Mouse (Mus musculus): ENCODE data around the gene Gpr179.

The Gpr179 gene

GRCm38 (mm10) chr11:97352027-97352684 is at the start of gene Gpr179:
TSS of gene Gpr179 (minus strand) at chr11:97352077.
- DNase-seq, result peak; percentile 68

DNA sequence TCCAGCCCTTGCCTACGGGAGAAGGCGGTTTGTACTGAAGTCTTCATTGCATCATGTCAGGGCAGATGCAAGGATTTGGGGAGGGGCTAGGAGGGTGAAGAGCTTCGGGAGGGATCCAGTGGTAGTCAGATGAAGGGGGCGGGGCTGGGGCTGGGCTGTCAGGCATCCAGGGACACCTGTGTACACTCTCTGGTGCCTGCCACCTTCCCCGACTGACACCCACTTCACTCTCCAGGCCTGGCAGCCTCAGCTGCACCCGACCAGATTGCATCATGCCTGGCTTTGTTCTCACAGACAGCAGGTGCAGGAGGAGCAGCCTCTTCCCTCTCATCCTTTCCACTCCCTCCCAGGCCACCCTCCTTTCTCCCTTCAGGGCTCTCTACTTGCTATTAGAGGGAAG is 49.2 kb upstream of the Gpr179 start:
- peak; percentile 75 for DNase-seq

- DNase-seq, result peak; percentile 92
Observed at GRCm38 (mm10) chr11:97399958-97400710, 48.3 kb upstream of the Gpr179 start.

DNA sequence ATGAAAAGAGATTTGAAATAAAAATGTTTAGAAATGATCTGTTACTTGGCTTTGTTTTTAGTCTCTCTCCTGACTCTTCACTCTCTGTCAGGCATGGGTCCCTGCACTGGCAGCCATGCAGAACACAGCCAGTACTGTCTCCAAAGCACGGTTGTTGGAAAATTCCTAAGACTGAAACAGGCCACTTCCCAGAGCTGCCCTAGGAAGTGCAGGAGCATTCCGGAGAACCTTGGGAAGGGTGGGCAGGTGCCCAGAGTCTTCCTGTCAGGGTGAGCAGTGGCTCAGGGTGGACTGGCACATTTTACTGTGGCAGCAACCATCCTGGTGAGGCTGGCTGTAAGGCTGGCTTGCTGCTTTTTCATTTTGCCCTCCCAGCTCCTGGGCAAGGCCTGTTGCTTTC is 46.6 kb upstream of the Gpr179 start:
- no peak for DNase-seq

DNA sequence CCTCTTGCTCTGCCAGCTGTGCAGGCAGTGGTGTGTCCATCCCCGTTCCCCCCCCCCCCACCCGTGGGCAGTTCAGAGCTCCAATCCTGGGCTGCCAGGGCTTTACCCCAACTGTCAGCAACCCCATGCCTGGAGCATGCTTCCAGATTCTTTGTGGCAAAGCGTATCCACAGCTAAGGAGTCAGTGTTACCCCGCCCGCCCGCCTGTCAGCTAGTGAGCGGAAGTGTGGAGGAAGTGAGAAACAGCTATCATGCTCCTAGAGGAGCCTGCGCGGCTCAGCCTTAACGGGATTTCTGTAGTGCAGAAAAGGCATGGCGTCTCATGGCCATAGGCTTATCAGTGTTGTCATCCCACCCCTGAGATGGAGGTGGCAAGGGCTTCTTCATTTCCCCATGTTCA is 42.3 kb upstream of the Gpr179 start:
- no peak for DNase-seq

- no peak for DNase-seq
Observed at GRCm38 (mm10) chr11:97393658-97394057, 41.8 kb upstream of the Gpr179 start.

DNA sequence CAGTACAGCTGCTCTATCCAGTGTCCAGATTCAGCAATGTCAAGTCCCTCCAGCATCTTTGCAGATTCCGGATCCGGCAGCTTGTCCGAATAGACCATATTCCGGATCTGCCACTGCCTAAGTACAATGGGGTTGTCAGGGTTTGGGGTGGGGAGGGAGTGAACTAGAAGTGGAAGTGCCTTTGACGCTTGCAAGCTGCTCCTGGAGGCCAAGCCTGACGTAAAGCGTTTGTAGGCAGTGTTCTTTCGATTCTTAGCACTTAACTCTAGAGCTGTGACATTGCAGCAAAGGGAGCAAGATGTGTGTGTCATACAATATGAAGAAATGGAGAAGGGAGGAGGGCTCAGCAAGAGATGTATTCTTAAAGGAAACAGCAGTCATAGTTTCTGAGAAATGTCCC is 37.2 kb upstream of the Gpr179 start:
- DNase-seq, result no peak

- DNase-seq, result no peak
Observed at GRCm38 (mm10) chr11:97387811-97388210, 35.9 kb upstream of the Gpr179 start.

- DNase-seq, result no peak
Observed at GRCm38 (mm10) chr11:97383764-97384163, 31.9 kb upstream of the Gpr179 start.

GRCm38 (mm10) chr11:97383017-97383416 is 31.1 kb upstream of the Gpr179 start:
- no peak for DNase-seq

DNA sequence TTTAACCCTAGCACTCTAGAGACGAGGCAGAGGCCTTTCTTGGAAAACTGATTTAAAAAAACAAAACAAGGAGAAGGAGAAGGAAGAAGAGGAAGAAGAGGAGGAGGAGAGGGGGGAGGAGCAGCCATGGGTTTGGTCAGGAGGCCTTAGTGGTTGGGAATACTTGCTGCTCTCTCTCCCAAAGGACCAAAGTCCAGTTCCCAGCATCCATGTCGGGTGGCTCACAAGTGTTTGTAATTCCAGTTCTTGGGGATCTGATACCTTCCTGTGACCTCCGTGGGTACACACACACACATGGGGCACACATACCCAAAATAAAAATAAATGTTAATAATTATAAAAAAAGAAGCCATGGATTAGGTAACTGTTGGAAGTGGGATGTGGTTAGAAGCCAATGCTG is 28.2 kb upstream of the Gpr179 start:
- no peak for DNase-seq

- no peak for DNase-seq
Observed at GRCm38 (mm10) chr11:97373402-97373801, 21.5 kb upstream of the Gpr179 start.

- DNase-seq, result no peak
Observed at GRCm38 (mm10) chr11:97372159-97372864, 20.4 kb upstream of the Gpr179 start.

DNA sequence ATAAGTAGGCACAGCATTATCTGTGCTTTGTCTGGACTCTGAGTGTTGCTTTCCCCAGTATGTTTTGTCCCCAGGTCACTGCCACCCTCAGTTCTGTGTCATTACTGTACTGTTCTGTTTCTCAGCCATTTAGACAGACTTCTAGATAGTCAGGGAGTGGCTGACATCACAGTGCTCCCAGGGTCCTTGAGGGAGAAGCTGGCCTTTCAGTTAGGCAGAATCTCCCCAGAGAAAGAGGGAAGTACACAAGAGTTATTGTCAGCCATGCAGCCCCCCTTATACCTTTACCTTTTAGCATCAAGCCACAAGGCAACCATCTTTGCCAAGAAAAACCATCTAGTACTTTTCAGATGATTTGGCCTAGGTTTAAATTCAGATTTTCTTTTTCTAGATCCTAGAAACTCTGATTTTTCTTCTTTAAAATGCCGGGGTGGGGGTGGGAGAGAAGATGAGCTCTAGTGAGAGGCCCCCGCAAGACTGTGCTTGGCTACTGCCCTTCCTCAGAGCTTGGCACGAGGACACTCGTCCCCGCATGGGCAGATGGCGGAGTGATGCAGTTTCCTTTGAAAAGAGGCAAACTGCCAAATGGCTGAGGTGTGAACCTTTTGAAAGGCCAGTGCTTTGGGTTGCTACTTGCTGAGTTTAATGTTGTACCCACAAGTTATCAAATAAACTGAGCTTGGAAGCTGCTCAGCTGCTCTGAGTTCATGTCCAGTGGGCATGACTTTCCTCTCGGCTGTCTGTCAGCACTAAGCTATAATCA is 18.6 kb upstream of the Gpr179 start:
- DNase-seq, result no peak

DNA sequence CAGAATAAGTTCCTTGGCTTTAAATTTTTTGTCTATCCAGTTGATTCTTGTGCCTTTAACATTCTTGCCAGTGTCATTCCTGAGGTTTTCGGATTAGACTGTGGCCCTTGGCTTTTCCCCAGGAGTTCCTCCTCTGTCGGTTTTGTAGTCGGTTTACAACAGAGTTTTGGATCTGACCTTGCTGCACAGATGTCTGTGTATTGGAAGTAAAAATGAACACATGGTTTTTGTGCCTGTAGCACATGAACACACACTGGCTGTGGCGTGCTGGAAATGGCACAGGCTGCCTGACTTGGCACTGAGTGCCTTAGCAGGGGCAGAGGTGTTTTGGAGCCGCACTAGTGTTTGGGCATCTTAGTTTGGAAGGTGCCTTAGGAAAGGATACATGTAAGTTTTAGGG is 16.6 kb upstream of the Gpr179 start:
- DNase-seq, result no peak

DNA sequence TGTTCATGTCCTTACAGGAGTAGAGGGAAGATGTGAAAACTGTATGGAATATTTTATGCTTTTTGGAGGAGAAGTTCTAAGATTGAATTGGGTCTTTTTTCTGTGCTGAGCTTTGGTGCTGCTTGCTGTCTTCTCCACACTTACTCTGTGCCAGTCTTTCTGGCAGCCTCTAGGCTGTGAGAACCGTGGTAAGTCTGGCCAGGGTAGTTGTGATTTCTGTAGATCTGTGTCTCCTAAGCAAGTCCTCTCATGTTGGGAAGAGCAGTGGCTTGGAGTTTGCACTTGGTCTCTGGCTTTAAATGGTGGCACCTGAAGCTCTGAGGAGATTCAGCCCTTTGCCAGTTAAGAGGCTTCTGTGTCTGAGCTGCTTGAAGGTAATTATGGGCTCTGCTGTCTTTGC is 13.7 kb upstream of the Gpr179 start:
- DNase-seq, result no peak

DNA sequence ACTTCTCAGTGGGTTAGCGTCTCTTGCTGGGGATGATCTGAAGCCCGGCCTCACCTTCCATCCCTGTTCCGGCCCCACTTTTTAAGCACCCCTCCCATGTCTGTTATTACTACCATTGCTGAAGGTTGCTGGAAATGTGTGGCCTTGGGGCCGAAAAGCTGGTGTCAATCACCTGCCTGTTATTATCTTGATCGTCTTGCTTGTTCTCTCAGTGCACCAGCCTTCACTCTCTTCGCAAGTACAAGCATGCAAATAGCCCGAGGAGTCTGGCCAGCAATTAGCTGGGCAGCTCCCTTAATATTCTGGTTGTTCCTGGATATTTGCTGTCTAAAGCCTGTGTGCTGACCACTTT is 11.7 kb upstream of the Gpr179 start:
- DNase-seq, result no peak

GRCm38 (mm10) chr11:97362943-97363643 is 11.2 kb upstream of the Gpr179 start:
- peak; percentile 62 for DNase-seq

DNA sequence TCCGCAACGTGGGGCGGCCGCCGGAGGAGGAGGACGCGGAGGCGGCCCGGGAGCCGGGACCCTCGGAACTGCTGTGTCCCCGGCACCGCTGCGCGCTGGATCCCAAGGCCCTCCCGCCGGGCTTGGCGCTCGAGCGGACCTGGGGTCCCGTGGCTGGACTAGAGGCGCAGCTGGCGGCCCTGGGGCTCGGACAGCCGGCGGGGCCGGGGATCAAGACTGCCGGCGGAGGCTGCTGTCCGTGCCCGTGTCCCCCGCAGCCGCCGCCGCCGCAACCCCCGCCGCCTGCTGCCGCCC is 10.7 kb upstream of the Gpr179 start:
- DNase-seq, result peak; percentile 54

- peak; percentile 96 for DNase-seq
Observed at GRCm38 (mm10) chr11:97361948-97362648, 10.2 kb upstream of the Gpr179 start, which contains the start of gene Socs7. TSS of gene Socs7 (plus strand) at chr11:97362551.

GRCm38 (mm10) chr11:97357663-97358062 is 5.8 kb upstream of the Gpr179 start:
- DNase-seq, result peak; percentile 76

DNA sequence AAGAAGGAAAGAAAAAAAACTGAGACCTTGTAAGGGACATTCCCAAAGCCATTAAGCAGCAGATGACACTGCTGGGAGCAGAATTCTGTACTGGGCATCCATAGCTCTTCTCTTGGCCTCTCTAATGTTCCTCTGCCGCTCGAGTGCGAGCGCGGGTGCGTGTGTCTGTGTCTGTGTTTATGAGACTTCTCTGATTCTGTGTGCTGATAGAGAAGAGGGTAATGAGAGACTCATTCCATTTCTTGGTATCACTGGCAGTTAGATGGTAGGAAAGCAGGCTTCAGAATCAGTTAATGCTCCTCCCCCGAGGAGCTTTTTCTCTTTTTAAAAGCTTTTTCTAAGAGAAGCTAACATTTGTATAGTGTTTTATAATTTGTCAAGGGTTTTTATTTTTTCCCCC is 3.4 kb upstream of the Gpr179 start:
- no peak for DNase-seq

Measured in retina, postnatal 1 day (tissue).